Mouse (Mus musculus) heart, adult 8-10 months (tissue): Measurements from ENCODE around the gene Neurl4. TPM values are rescaled to one million over a fixed set of nuclear protein-coding genes. Genes with fewer than 3 reads are reported as not detected.

Source experiments
- DNase-seq: peaks from one replicate; pipeline ENCODE4 v3.0.0; 2022; ENCODE audit warnings: low spot score
- total RNA-seq, 4 experiments: library from RNA; stranded (reverse); gene quantifications; 2 replicates each; pipeline ENCODE4 v1.2.4; 2022

Gene Neurl4
- total RNA-seq, 4 experiments from 2014 or later, result 38.0 to 50.9 (median 43.4) TPM

DNA sequence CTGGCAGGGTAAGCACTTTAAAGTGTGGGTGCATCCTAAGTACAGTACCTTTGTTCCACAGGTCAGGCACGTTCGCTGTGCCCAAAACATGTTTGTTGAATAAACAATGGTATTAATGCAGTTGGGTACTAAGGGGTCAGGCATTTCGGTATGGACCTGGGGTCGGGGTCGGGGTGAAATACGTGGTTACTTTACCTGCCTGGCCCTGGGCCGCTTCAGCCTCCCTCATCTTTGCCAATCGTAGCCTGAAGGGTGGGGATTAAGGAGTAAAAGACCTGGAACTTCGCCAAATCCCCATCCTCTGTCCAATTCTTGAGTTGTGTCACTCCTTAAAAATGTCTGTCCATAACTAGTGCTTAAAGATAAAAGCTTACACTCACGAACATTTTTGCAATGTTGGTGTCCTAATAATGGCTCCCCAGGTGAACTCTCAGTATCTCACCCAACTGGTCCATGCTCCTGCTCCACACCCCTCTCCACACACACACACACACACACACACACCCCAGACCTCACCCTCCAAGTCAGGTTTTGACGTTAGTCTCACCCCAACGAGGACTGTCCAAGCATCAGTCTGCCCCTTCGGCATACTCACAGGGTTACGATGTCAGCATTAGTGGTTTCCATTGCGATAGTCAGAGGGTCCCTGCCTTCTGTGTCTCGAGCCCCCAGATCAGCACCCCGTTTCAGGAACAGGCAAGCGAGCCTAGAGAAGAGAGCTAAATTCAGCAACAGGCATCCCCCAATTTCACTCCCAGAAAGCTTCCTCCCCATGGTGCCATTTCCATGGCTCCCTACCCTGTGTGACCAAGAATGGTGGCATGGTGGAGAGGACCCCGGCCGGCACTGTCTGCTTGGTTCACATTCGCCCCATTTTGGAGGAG lies 18.8 kb upstream of the Neurl4 start:
- DNase-seq, result no peak

- no peak for DNase-seq
Observed at GRCm38 (mm10) chr11:69883066-69883465, 17.8 kb upstream of the Neurl4 start.

- DNase-seq, result no peak
Observed at GRCm38 (mm10) chr11:69883527-69884151, 17.2 kb upstream of the Neurl4 start.

- DNase-seq, result no peak
Observed at GRCm38 (mm10) chr11:69884240-69884639, 16.6 kb upstream of the Neurl4 start.

- no peak for DNase-seq
Observed at GRCm38 (mm10) chr11:69884663-69885062, 16.2 kb upstream of the Neurl4 start.

DNA sequence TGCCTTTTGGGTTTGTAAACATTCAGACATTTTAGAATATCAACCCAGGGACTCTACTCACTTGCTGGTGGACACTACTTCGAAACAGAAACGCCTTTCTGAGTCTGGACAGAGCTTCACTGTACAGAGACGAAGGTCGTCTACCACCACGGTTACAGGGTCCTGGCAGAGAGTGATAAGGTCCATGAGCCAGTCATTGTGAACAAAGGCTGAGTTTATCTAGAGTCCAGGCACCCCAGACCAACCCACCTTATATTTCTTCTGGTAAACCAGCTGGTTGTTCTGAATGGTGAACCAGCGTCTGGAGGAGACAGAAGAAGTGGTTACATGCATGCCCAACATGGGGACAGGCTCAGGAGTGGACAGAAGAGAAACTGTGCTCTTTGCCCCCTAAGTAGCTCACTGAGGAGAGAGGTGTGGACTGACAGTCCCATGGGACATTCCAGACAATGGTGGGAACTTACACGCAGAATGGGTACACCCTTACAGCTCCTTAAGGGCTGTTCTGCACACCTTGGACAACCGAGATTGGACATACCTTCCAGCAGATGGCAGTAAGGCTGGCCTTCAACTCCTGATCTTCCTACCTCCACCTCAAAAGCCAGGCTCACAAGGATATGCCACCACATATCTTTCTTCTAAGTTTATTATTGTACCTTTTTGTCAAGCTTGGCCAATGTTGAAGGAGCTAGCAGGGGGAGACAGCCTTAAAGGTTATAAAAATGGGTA lies 13.8 kb upstream of the Neurl4 start:
- no peak for DNase-seq

DNA sequence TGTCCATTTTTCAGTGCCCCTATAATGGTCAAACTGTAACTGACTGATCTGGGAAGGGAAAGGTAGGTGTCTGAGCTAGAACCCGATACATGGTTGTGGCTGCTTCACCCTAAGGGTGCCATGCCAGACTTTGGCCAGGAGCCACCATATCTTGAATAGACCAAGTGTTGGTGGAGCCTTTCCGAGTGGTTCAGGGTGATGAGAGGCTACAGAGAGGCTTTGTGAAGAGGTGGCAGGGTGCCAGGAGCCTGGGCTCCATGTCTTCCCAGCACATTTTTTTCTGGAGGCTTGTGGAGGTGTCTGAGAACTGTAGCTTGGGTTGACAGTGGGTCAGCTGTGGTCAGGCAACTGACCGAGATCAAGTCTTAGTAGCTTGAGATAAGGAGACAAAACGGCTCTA lies 9.4 kb upstream of the Neurl4 start:
- DNase-seq, result no peak

- no peak for DNase-seq
Observed at GRCm38 (mm10) chr11:69894671-69895070, 6.2 kb upstream of the Neurl4 start.

- no peak for DNase-seq
Observed at GRCm38 (mm10) chr11:69895291-69895690, 5.6 kb upstream of the Neurl4 start, which contains the start of gene Acap1. Gene Acap1, minus strand, starts transcription at chr11:69895539.

- no peak for DNase-seq
Observed at GRCm38 (mm10) chr11:69899870-69900269, 1.0 kb upstream of the Neurl4 start.

GRCm38 (mm10) chr11:69901406-69901846 lies 554 bp downstream of the Neurl4 start:
- peak; percentile 96 for DNase-seq

- no peak for DNase-seq
Observed at GRCm38 (mm10) chr11:69901993-69902392, 1.1 kb downstream of the Neurl4 start.

GRCm38 (mm10) chr11:69902972-69903371 lies 2.1 kb downstream of the Neurl4 start:
- no peak for DNase-seq

DNA sequence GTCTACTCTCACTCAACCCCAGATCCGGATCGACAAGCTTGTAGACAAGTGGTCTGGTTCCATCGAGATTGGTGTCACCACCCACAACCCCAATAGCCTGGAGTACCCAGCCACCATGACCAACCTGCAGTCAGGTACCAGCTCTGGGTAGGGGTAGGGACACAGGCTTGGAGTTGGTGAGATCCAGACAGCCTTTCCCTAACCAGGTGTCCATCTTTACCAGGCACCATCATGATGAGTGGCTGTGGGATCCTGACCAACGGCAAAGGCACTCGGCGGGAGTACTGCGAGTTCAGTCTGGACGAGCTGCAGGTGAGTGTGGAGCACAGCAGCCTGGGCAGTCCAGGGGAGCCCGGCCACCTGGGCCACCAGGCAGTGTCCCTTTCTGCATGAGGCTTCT lies 3.4 kb downstream of the Neurl4 start:
- no peak for DNase-seq

- DNase-seq, result no peak
Observed at GRCm38 (mm10) chr11:69908645-69909044, 7.8 kb downstream of the Neurl4 start.

GRCm38 (mm10) chr11:69909174-69909573 lies 8.3 kb downstream of the Neurl4 start:
- DNase-seq, result no peak

DNA sequence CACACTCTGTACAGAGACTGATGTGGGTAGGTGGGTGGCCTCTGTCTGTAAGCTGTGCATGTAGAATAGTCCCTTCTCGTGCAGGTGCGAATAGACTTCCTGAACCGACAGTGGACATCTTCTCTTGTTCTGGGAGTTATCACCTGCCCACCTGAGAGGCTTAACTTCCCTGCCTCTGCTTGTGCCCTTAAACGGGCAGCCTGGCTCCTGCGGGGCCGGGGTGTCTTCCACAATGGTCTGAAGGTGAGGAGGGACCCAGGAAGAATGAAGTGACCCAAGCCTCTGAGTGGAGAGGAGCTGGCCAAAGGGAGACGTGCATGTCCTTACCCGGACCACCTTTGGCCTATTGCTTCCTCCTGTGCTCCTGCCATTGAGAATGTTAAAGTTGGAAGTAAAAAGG lies 9.3 kb downstream of the Neurl4 start:
- no peak for DNase-seq

DNA sequence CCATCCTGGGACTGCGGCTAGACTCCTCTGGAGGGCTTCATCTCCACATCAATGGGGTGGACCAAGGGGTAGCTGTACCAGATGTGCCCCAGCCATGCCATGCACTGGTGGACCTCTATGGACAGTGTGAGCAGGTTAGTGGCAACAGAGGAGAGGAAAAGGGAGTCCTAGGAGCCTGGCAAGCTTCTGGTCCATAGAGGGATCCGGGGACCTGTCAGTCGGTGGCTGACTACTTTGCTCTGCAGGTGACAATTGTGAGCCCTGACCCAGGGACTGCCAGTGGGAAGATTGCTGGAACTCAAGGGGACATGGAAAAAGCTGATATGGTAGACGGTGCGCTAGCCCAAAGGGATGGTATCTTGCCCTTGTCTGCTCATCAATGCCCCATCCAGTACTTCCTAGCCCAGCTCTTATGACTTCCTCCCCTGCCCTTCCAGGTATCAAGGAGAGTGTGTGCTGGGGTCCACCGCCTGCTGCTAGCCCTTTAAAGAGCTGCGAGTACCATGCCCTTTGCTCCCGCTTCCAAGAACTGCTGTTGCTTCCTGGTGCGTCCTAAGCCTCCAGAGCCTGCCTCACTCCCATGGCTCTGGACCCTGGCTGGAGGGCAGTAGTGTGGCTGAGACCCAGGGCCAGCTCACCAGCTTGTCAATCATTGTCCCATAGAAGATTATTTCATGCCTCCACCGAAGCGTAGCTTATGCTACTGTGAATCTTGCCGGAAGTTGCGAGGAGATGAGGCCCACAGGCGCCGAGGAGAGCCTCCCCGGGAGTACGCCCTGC lies 10.1 kb downstream of the Neurl4 start:
- no peak for DNase-seq

DNA sequence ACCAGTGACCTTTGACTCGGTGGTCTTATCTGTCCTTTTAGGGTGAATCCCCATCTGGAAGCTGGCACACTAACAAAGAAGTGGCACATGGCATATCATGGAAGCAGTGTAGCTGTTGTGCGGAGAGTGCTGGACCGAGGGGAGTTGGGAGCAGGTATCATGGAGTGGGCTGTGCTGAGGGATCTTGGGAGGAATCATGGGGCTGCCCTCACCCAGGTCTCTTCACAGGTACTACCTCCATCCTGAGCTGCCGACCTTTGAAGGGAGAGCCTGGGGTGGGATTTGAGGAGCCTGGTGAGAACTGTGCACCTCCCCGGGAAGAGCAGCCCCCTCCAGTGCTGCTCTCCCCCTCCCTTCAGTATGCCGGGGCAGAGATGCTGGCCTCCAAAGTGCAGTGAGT lies 10.8 kb downstream of the Neurl4 start:
- DNase-seq, result no peak

DNA sequence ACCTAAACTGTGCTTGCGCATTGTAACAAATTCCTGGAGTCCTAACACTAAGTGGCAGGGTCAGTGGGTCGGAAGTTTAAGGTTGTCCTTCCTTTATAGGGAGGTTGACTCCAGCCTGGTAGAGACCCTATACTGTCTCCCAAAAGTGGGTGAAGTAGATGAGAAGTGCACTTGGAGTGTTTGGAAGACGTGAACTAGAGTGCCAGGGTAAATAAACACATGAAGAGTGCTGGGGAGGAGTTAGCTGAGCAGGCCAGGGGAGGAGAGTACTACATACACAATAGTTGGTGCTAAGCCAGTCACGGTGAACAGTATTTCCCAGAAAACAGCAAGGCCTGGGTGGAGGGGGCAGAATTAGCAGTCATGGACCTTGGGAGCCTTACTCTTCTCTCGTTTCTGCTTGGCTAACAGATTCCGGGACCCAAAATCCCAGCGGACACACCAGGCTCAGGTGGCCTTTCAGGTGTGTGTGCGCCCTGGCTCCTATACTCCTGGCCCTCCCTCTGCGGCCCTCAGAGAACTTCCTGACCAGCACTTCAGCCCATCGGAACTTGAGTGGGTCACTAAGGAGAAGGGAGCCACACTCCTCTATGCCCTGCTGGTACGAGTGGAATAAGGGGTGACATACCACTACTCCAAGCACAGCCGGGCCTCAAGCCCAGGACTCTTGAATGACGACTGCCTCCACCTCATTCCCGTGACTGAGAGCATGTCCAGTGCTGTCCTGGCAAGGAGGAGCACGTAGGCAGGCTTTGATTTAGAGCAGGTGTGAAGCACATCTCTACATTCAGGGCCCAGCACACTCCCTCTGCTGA lies 12.1 kb downstream of the Neurl4 start:
- DNase-seq, result no peak
